ENCODE assay signal across 29 mouse cellular contexts in the genomic region with DNA sequence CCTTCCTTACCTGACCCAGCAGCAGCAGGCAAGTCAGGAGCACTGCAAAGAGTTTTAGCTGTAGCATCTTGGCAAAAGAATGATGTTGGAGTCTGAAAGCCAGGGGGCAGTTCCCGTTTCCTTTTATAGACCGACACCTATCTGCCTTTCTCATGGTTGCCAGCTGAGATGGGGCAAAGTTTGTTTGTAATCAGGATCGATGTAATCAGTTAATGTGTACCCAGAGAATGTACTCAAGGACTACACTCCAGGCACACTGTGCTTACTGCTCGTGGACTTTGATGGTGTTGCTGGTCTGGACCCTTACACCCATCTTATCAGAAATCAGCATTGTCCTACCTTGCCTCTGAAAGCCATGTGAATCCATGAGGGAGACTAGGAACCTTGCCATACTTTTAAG. TPM values are rescaled to one million over a fixed set of nuclear protein-coding genes. Genes with fewer than 3 reads are reported as not detected.
DNase-seq lines count a peak whose midpoint lies in the region; ATAC-seq and TF ChIP-seq lines count a peak whose summit lies in the region.
"Had no signal": no experiment of that assay in that cellular context is flagged by ENCODE, and none has a peak within 500 bp of the region (broad histone marks: within the 10 kb centered on the region; RNA-seq: fewer than 3 reads in every experiment).

Gene Leap2 (minus strand): TSS at position 135 of the 400 bp plus-strand sequence.

- no peak for DNase-seq in kidney, postnatal 0 days (ENCODE audit: low spot score)
- no peak for DNase-seq in kidney, postnatal 4 days
- no peak for DNase-seq in cerebellum, adult 2 months
- no peak for DNase-seq in thymus, postnatal 4 days
- no peak for DNase-seq in left cerebral cortex, postnatal 25 days (ENCODE audit: low spot score in 2 of 2)
- DNase-seq: cerebellum, adult 8-10 months; gastrocnemius, postnatal 10 days; heart, adult 2 months; right cerebral cortex, postnatal 25 days; thymus, postnatal 14 days had no signal

- WGBS in kidney, postnatal 0 days: 79% methylated on average over 4 of the region's 4 CpGs
- WGBS in liver, embryonic 15.5 days (ENCODE audit: insufficient replicate concordance): 59% methylated on average over 4 of the region's 4 CpGs
- 86% methylated on average over 4 of the region's 4 CpGs for WGBS in cerebellum, adult 2 months

- intact Hi-C loops in left cerebral cortex, postnatal 25 days (cut with DNase I): no loop called here

- H3K4me3 ChIP-seq in erythroblast, embryonic 14.5 days (replicated peaks): peak within 1 kb of the TSS; percentile 35
- H3K4me3 ChIP-seq in kidney, postnatal 0 days (replicated peaks; ENCODE audit: low read depth, low read length): no peak within 1 kb of the TSS
- H3K4me3 ChIP-seq in liver, embryonic 15.5 days (replicated peaks): peak within 1 kb of the TSS; percentile 43
- no peak within 1 kb of the TSS for H3K4me3 ChIP-seq in cerebellum, adult 2 months (replicated peaks; ENCODE audit: insufficient read depth, low read depth, low read length)
- H3K4me3 ChIP-seq: embryonic facial prominence, embryonic 10.5 days; forebrain, embryonic 13.5 days; heart, adult 2 months; limb, embryonic 13.5 days; midbrain, embryonic 10.5 days had no signal

- peaks cover 46% of the 10 kb centered on the region for H3K36me3 ChIP-seq in erythroblast, embryonic 14.5 days (ENCODE audit: control insufficient read depth)
- peaks cover 13% of the 10 kb centered on the region; the same call in 1 of the 2 replicates for H3K36me3 ChIP-seq in kidney, postnatal 0 days (ENCODE audit: insufficient read depth, low read length)
- H3K36me3 ChIP-seq in liver, embryonic 15.5 days (replicated peaks): peaks cover 14% of the 10 kb centered on the region

- no peak for TF ChIP-seq POLR2A in cerebellum, adult 2 months (IDR thresholded peaks at IDR 0.05; ENCODE audit: borderline replicate concordance, insufficient read depth, low read length)

- no peaks in the 10 kb centered on the region for H3K27me3 ChIP-seq in erythroblast, embryonic 14.5 days (ENCODE audit: control insufficient read depth)
- H3K27me3 ChIP-seq in kidney, postnatal 0 days (ENCODE audit: insufficient read depth, low read length): no peaks in the 10 kb centered on the region
- no peaks in the 10 kb centered on the region for H3K27me3 ChIP-seq in liver, embryonic 15.5 days
- H3K27me3 ChIP-seq in cerebellum, adult 2 months (ENCODE audit: control insufficient read depth, insufficient read depth, low read length): no peaks in the 10 kb centered on the region
- H3K27me3 ChIP-seq: forebrain, embryonic 13.5 days; limb, embryonic 13.5 days had no signal

- no peak within 1 kb of the TSS for H3K4me2 ChIP-seq in kidney, postnatal 0 days (ENCODE audit: low read length)
- H3K4me2 ChIP-seq in liver, embryonic 15.5 days: peak within 1 kb of the TSS; percentile 31; the same call in 1 of the 2 replicates
- H3K4me2 ChIP-seq: forebrain, embryonic 13.5 days; limb, embryonic 13.5 days had no signal

- 0 out of 2 replicates have a peak, but pooled peaks have one; percentile 20 for TF ChIP-seq CTCF in kidney, postnatal 0 days (IDR thresholded peaks at IDR 0.05; ENCODE audit: low read depth)
- TF ChIP-seq CTCF in cerebellum, adult 2 months (IDR thresholded peaks at IDR 0.05; ENCODE audit: borderline replicate concordance, insufficient read depth, low read depth, low read length): no peak

- H3K27ac ChIP-seq in kidney, postnatal 0 days: no peak within 1 kb of the TSS
- H3K27ac ChIP-seq in liver, embryonic 15.5 days (replicated peaks): peak within 1 kb of the TSS; percentile 63
- H3K27ac ChIP-seq in cerebellum, adult 2 months (ENCODE audit: insufficient read depth, low read length): no peak within 1 kb of the TSS
- H3K27ac ChIP-seq: embryonic facial prominence, embryonic 10.5 days; forebrain, embryonic 13.5 days; heart, adult 2 months; limb, embryonic 13.5 days; macrophage; midbrain, embryonic 10.5 days had no signal

- H3K9ac ChIP-seq in kidney, postnatal 0 days (ENCODE audit: low read depth, low read length): no peak within 1 kb of the TSS
- H3K9ac ChIP-seq in liver, embryonic 15.5 days: no peak within 1 kb of the TSS; the same call in 1 of the 2 replicates
- H3K9ac ChIP-seq: forebrain, embryonic 13.5 days; limb, embryonic 13.5 days had no signal

- H3K9me3 ChIP-seq in erythroblast, embryonic 14.5 days (ENCODE audit: control insufficient read depth, low read length): no peaks in the 10 kb centered on the region
- no peaks in the 10 kb centered on the region for H3K9me3 ChIP-seq in kidney, postnatal 0 days (replicated peaks; ENCODE audit: low read length)
- H3K9me3 ChIP-seq in liver, embryonic 15.5 days (replicated peaks): no peaks in the 10 kb centered on the region
- H3K9me3 ChIP-seq: embryonic facial prominence, embryonic 10.5 days; forebrain, embryonic 13.5 days; limb, embryonic 13.5 days; midbrain, embryonic 10.5 days had no signal

- no peaks in the 10 kb centered on the region; the same call in 1 of the 2 replicates for H3K4me1 ChIP-seq in erythroblast, embryonic 14.5 days (ENCODE audit: control insufficient read depth)
- no peaks in the 10 kb centered on the region for H3K4me1 ChIP-seq in kidney, postnatal 0 days (replicated peaks; ENCODE audit: insufficient read depth, low read length)
- no peaks in the 10 kb centered on the region for H3K4me1 ChIP-seq in liver, embryonic 15.5 days (replicated peaks)
- peaks cover 3% of the 10 kb centered on the region; the same call in 1 of the 2 replicates for H3K4me1 ChIP-seq in cerebellum, adult 2 months (ENCODE audit: control insufficient read depth, insufficient read depth, low read length)
- H3K4me1 ChIP-seq: embryonic facial prominence, embryonic 10.5 days; forebrain, embryonic 13.5 days; limb, embryonic 13.5 days; midbrain, embryonic 10.5 days had no signal

- no peak for ATAC-seq in erythroblast, adult 5-6 weeks (replicated peaks; ENCODE audit: low FRiP score, poor library complexity, severe bottlenecking)
- no peak for ATAC-seq in kidney, postnatal 0 days (replicated peaks; ENCODE audit: low FRiP score, low read depth)
- ATAC-seq in liver, embryonic 15.5 days (ENCODE audit: insufficient read depth): peak; percentile 74
- ATAC-seq: CD4-positive, CD25-positive, alpha-beta regulatory T cell, adult 4 months; forebrain, embryonic 13.5 days; hindbrain, embryonic 16.5 days had no signal

RNA-seq across cellular contexts. Expression of gene Leap2, which starts in this region (rescaled TPM):
- polyA plus RNA-seq in erythroblast, embryonic 14.5 days (2012): not detected in 2 replicates
- not detected in 2 replicates for total RNA-seq in erythroblast, adult 5-6 weeks (2015; ENCODE audit: low replicate concordance)
- total RNA-seq in erythroblast, adult 5-6 weeks (2017; ENCODE audit: low replicate concordance): not detected in 2 replicates
- 0.24 and 0.28 TPM in 2 replicates for polyA plus RNA-seq in kidney, postnatal 0 days (2015; fragmentation: Nextera tagmentation; extraction: Ambion mirVana)
- 49.7 and 54.7 TPM in 2 replicates for polyA plus RNA-seq in liver, embryonic 15.5 days (2015; fragmentation: Nextera tagmentation; extraction: Ambion mirVana)
- polyA plus RNA-seq in cerebellum, adult 2 months (2012; rRNA removed): not detected in 2 replicates
- not detected for total RNA-seq in left cerebral cortex, postnatal 25 days (2021)
- total RNA-seq: ES-E14; gastrocnemius, postnatal 10 days; heart, adult 2 months; hematopoietic stem cell, adult 5-6 weeks; layer of hippocampus, postnatal 14 days; left cerebral cortex, postnatal 10 days; midbrain, postnatal 0 days; neutrophil, adult 5-6 weeks had no signal
- polyA plus RNA-seq: embryonic facial prominence, embryonic 10.5 days; forebrain, embryonic 13.5 days; frontal cortex, adult 2 months; heart, adult 2 months; heart, embryonic 14.5 days; lung, embryonic 16.5 days; macrophage; midbrain, embryonic 10.5 days; midbrain, postnatal 0 days had no signal

Comparison
In these comparisons a context has a peak if more than half of its experiments do, and no peak if none do; other contexts are left out.
1. RNA of gene Leap2 (polyA plus RNA-seq): 49.7 to 54.7 TPM in liver, embryonic 15.5 days; 0.24 to 0.28 TPM in kidney, postnatal 0 days, not detected in cerebellum, adult 2 months and not detected in erythroblast, embryonic 14.5 days; every median in the first group is over 10 times any median in the second.
2. H3K4me3 ChIP-seq: peak in erythroblast, embryonic 14.5 days (single experiment) and liver, embryonic 15.5 days (single experiment); none in kidney, postnatal 0 days (single experiment) and cerebellum, adult 2 months (single experiment).